Mouse (Mus musculus) lung, postnatal 0 days (tissue): ENCODE data around the gene Kcnc2. TPM values are rescaled to one million over a fixed set of nuclear protein-coding genes. Genes with fewer than 3 reads are reported as not detected.

Experiments
- ATAC-seq: fragments of 200-750 bp; cut with Nextera tagmentation; 2 replicates; pipeline ENCODE4 v1.8.0; 2017; ENCODE audit warnings: moderate library complexity
- DNase-seq: peaks from one replicate; pipeline ENCODE4 v3.0.0-alpha.2; 2016; ENCODE audit warnings: low spot score
- H3K27ac ChIP-seq: fragments of 300-500 bp; sonication (generic); 2 replicates; pipeline ENCODE4 v1.5.1; 2014; ENCODE audit warnings: antibody characterized with exemption, mild to moderate bottlenecking, low read length, mixed read lengths
- H3K27me3 ChIP-seq: fragments of 300-500 bp; sonication (generic); replicated peaks from 2 replicates; pipeline ENCODE4 v1.6.1; 2014; ENCODE audit warnings: low read length, mixed read lengths; ENCODE audit not compliant: insufficient read depth
- H3K36me3 ChIP-seq: fragments of 300-500 bp; sonication (generic); 2 replicates; pipeline ENCODE4 v1.6.1; 2014; ENCODE audit warnings: low read length, mixed read lengths; ENCODE audit not compliant: insufficient read depth
- H3K4me1 ChIP-seq: fragments of 300-500 bp; sonication (generic); 2 replicates; pipeline ENCODE4 v1.6.1; 2014; ENCODE audit warnings: antibody characterized with exemption, low read depth, low read length, mixed read lengths; ENCODE audit not compliant: insufficient read depth
- H3K4me2 ChIP-seq: fragments of 300-500 bp; sonication (generic); replicated peaks from 2 replicates; pipeline ENCODE4 v1.6.1; 2014; ENCODE audit warnings: low read depth, mild to moderate bottlenecking, low read length, moderate library complexity, mixed read lengths
- H3K4me3 ChIP-seq: fragments of 300-500 bp; sonication (generic); 2 replicates; pipeline ENCODE4 v1.5.1; 2014; ENCODE audit warnings: low read depth, low read length
- H3K9ac ChIP-seq: fragments of 300-500 bp; sonication (generic); replicated peaks from 2 replicates; pipeline ENCODE4 v1.6.1; 2014; ENCODE audit warnings: low read depth, mild to moderate bottlenecking
- H3K9me3 ChIP-seq: fragments of 300-500 bp; sonication (generic); 2 replicates; pipeline ENCODE4 v1.6.1; 2016; ENCODE audit warnings: low read length, mixed read lengths
- CTCF ChIP-seq: IDR thresholded peaks from 2 replicates; pipeline ENCODE4 v1.5.1; 2016; ENCODE audit warnings: antibody characterized with exemption, mild to moderate bottlenecking
- EP300 ChIP-seq: IDR thresholded peaks from 2 replicates; pipeline ENCODE4 v1.6.1; 2016; ENCODE audit warnings: antibody characterized with exemption, mild to moderate bottlenecking, control low read depth
- WGBS: fragments of 180-500 bp; shearing (Covaris S2); extraction: QIAGEN DNeasy Blood & Tissue Kit; methylation state at CpG from one replicate; pipeline ENCODE4 v1.1.7; 2014; 5-methylcytosine and 5-hydroxymethylcytosine counted together
- polyA plus RNA-seq: library from polyadenylated mRNA; unstranded; fragments of >200 nt; fragmentation: Nextera tagmentation; extraction: Ambion mirVana; gene quantifications from 2 replicates; pipeline ENCODE4 v1.2.1, GENCODE M21; 2015

Kcnc2 gene
- polyA plus RNA-seq, 1 experiment from 2014 or later, result 0.45 TPM

DNA sequence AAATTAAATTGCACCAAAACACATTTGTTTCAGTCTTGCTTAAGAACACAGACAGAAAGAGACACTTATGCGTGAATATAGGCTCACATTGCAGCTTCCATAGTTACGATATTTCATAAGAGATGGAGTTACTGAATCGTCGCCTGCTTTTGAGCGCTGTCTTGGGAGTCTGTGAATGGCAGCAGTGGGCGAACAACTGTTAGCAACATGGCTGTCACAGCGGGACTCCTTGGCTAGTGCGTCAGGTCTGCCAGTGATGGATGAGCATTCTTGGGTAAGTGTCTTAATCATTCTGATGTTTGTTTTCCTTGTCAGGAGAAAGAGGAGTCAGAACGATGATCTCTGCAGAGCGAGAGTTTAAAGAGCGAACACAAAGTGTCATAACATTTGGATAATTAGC is 44.2 kb downstream of the Kcnc2 start:
- 15% methylated on average over 11 of the region's 11 CpGs for WGBS
- H3K36me3 ChIP-seq, result no peaks in the 10 kb centered on the region
- DNase-seq, result no peak
- no peaks in the 10 kb centered on the region for H3K9me3 ChIP-seq
- ATAC-seq, result no peak
- no peaks in the 10 kb centered on the region for H3K4me1 ChIP-seq
- H3K27ac ChIP-seq, result no peak overlapping the region
- H3K4me2 ChIP-seq, result no peak overlapping the region
- no peak overlapping the region for H3K9ac ChIP-seq
- no peak for TF ChIP-seq EP300
- TF ChIP-seq CTCF, result no peak
- H3K27me3 ChIP-seq, result no peaks in the 10 kb centered on the region
- no peak overlapping the region for H3K4me3 ChIP-seq

DNA sequence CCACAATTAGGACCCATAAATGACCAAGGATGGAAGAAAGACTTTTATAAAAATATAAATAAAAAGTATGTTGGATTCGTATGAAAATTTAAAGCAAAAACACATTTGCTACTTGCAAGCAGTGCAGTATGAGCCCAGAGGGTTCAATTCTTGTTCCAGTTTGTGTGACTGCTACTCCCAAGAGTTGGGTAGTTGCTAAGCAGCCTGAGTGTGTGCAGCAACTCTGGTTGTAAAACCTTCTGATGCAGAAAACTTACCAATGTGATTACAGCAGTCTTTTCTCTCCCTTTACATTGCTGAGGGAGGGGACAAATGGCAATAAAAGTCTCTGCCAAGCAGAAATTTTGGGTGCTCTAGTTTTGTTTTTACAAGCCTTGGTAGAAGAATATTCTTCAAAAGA is 46.9 kb downstream of the Kcnc2 start:
- Histone ChIP-seq H3K27me3 (no peaks in the 10 kb centered on the region), H3K4me2 (no peak overlapping the region), H3K4me3 (no peak overlapping the region), H3K4me1 (no peaks in the 10 kb centered on the region), H3K27ac (no peak overlapping the region), H3K9me3 (no peaks in the 10 kb centered on the region), H3K9ac (no peak overlapping the region), H3K36me3 (no peaks in the 10 kb centered on the region)
- WGBS, result 77% methylated on average over 1 of the region's 1 CpGs
- no peak for DNase-seq
- TF ChIP-seq CTCF (no peak), EP300 (no peak)
- no peak for ATAC-seq

DNA sequence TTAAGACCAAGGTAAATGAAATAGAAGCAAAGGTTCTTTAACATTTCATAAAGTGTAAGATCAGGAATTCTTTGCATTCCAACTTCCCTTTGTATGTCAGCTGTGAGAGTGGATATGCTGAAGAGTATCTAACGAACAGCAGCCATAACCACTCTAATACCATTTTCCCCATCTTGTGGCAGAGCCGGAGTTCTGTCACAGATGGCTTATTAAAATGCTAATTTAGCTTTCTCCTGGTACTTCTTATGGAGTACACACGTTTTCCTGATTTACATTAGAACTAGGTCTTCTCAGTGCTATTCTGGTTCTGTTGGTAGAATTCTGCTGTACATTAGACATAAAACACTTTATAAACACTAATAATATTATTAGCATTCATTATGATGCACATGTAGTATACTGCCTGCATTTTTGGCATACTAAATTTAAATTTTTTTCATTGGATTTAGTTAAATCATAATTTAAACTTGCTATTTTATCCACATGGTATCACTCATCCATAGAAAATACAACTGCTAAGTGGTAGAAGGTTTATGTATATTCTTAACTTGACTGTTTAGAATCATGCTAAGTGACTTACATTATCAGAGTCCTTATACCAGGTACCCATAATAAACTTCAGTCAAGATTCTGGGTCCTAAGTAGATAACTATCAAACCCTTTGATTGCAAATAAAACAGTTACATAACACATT is 86.9 kb downstream of the Kcnc2 start:
- no peaks in the 10 kb centered on the region for H3K27me3 ChIP-seq
- ATAC-seq (no peak), DNase-seq (no peak)
- H3K9ac ChIP-seq, result no peak overlapping the region
- no peak overlapping the region for H3K4me3 ChIP-seq
- TF ChIP-seq CTCF (no peak), EP300 (no peak)
- H3K27ac ChIP-seq, result no peak overlapping the region
- no peaks in the 10 kb centered on the region for H3K36me3 ChIP-seq
- no peak overlapping the region for H3K4me2 ChIP-seq
- H3K4me1 ChIP-seq, result no peaks in the 10 kb centered on the region
- no peaks in the 10 kb centered on the region for H3K9me3 ChIP-seq
- WGBS, result 57% methylated on average over 3 of the region's 3 CpGs

DNA sequence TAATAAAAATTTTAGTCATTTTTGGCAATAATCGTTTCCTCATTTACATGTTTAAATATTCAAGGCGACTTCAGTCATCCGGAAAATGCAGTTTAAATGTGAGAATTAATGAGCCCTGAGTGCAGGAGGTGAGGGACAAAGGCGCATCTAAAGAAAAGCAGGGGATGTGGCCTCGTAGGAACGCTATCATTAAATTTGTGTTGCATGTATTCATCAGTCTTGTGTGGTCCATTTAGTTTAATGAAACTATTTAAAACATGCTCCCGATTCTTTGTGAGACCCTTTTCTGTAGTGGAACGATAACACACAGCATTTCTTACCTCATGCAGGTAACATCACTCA is 87.4 kb downstream of the Kcnc2 start:
- no peak overlapping the region for H3K27ac ChIP-seq
- H3K9ac ChIP-seq, result no peak overlapping the region
- no peaks in the 10 kb centered on the region for H3K27me3 ChIP-seq
- ATAC-seq (no peak), DNase-seq (no peak)
- no peak overlapping the region for H3K4me2 ChIP-seq
- H3K4me1 ChIP-seq, result no peaks in the 10 kb centered on the region
- H3K36me3 ChIP-seq, result no peaks in the 10 kb centered on the region
- no peak overlapping the region for H3K4me3 ChIP-seq
- H3K9me3 ChIP-seq, result no peaks in the 10 kb centered on the region
- TF ChIP-seq CTCF (no peak), EP300 (no peak)
- 79% methylated on average over 8 of the region's 8 CpGs for WGBS

DNA sequence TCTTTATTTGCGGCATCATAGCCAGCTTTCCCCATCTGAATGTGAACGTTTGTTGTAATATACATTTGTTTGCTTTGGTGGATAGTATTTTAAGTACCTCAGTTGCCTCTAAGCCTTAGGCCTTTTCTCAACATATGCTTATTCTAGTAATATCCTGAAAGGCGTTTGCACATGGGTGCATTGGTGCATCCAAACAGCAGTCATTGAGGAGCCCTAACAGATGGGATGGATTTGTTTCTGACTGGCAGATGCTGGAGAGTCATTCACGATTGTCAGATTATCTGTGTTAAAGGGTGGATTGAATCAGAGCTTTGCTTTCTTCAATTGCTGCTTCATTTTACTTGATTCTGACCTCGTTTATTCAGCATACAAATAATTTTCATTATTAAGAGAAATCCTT is 89.8 kb downstream of the Kcnc2 start:
- DNase-seq (no peak), ATAC-seq (no peak)
- no peaks in the 10 kb centered on the region for H3K27me3 ChIP-seq
- H3K9me3 ChIP-seq, result no peaks in the 10 kb centered on the region
- H3K9ac ChIP-seq, result no peak overlapping the region
- 68% methylated on average over 5 of the region's 5 CpGs for WGBS
- H3K27ac ChIP-seq, result no peak overlapping the region
- no peaks in the 10 kb centered on the region for H3K4me1 ChIP-seq
- no peaks in the 10 kb centered on the region for H3K36me3 ChIP-seq
- TF ChIP-seq EP300 (no peak), CTCF (no peak)
- no peak overlapping the region for H3K4me2 ChIP-seq
- H3K4me3 ChIP-seq, result no peak overlapping the region

DNA sequence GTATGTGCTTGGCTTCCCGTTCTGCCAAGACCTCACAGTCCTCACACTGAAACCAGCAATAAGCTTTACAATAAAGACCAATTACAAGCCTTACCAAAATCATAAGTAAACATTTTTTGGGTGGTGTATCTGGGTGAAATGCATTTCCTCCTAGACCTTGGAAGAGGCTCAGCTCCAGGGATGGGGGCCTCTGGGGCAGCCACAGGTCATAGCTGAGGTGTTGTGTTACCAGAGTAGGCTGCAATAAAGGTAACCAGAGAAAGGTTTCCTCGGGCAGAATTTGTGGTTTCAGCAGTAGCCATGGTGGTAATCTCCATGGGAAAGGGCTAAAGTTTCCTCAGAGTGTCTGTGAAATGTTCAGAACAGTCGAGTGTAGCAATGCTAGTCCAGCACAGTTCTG is 97.4 kb downstream of the Kcnc2 start:
- H3K36me3 ChIP-seq, result no peaks in the 10 kb centered on the region
- TF ChIP-seq CTCF, result no peak
- TF ChIP-seq EP300, result no peak
- ATAC-seq (no peak), DNase-seq (no peak)
- WGBS, result 54% methylated on average over 3 of the region's 3 CpGs
- no peaks in the 10 kb centered on the region for H3K9me3 ChIP-seq
- no peaks in the 10 kb centered on the region for H3K4me1 ChIP-seq
- H3K27me3 ChIP-seq, result no peaks in the 10 kb centered on the region
- no peak overlapping the region for H3K27ac ChIP-seq
- no peak overlapping the region for H3K4me3 ChIP-seq
- H3K4me2 ChIP-seq, result no peak overlapping the region
- H3K9ac ChIP-seq, result no peak overlapping the region

DNA sequence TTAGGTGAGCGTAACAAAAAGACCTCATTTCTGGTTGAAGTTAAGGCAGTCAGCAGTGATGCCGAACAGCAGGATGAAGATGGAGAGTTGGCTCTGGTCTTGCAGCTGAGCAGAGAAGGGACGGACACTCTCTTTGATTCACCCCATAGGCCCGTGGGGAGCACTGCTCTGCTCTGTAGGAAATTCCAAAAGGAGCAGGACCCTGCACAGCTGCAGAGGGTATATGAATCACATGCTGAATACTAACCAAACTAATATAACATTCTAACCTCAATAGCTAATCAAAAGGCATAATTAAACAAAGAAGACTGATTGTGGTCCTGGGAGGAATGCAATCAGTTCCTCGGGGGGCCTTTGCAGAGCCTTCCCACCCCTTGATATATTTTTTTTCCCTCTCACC is 106.2 kb downstream of the Kcnc2 start:
- Histone ChIP-seq H3K4me3 (no peak overlapping the region), H3K27ac (no peak overlapping the region), H3K36me3 (no peaks in the 10 kb centered on the region), H3K9me3 (no peaks in the 10 kb centered on the region), H3K27me3 (no peaks in the 10 kb centered on the region), H3K4me2 (no peak overlapping the region), H3K4me1 (no peaks in the 10 kb centered on the region), H3K9ac (no peak overlapping the region)
- ATAC-seq (no peak), DNase-seq (no peak)
- 76% methylated on average over 5 of the region's 5 CpGs for WGBS
- TF ChIP-seq CTCF (no peak), EP300 (no peak)
